Mouse (Mus musculus) heart, postnatal 0 days (tissue): ENCODE results near the gene Pradc1. TPM values are rescaled to one million over a fixed set of nuclear protein-coding genes. Genes with fewer than 3 reads are reported as not detected.

Experiments used
- ATAC-seq: fragments of 200-750 bp; cut with Nextera tagmentation; 2 replicates; pipeline ENCODE4 v1.8.0; 2017; ENCODE audit warnings: low read depth, moderate number of reproducible peaks, moderate library complexity; ENCODE audit not compliant: insufficient read depth
- DNase-seq: peaks from one replicate; pipeline ENCODE4 v3.0.0-alpha.2; 2016; ENCODE audit warnings: low spot score
- H3K27ac ChIP-seq: fragments of 300-500 bp; sonication (generic); 2 replicates; pipeline ENCODE4 v1.5.1; 2014; ENCODE audit warnings: low read depth, mild to moderate bottlenecking
- H3K27me3 ChIP-seq: fragments of 300-500 bp; sonication (generic); 2 replicates; pipeline ENCODE4 v1.6.1; 2014; ENCODE audit warnings: low read length, mixed read lengths; ENCODE audit not compliant: control insufficient read depth, insufficient read depth
- H3K36me3 ChIP-seq: fragments of 300-500 bp; sonication (generic); replicated peaks from 2 replicates; pipeline ENCODE4 v1.6.1; 2014; ENCODE audit warnings: low read length, mixed read lengths; ENCODE audit not compliant: control insufficient read depth, insufficient read depth
- H3K4me1 ChIP-seq: fragments of 300-500 bp; sonication (generic); 2 replicates; pipeline ENCODE4 v1.6.1; 2014; ENCODE audit warnings: antibody characterized with exemption; ENCODE audit not compliant: control insufficient read depth, insufficient read depth
- H3K4me2 ChIP-seq: fragments of 300-500 bp; sonication (generic); 2 replicates; pipeline ENCODE4 v1.6.1; 2014; ENCODE audit warnings: low read depth, mild to moderate bottlenecking, low read length, moderate library complexity
- H3K4me3 ChIP-seq: fragments of 300-500 bp; sonication (generic); 2 replicates; pipeline ENCODE4 v1.5.1; 2014; ENCODE audit warnings: low read depth, low read length
- H3K9ac ChIP-seq: fragments of 300-500 bp; sonication (generic); replicated peaks from 2 replicates; pipeline ENCODE4 v1.6.1; 2014; ENCODE audit warnings: low read depth, low read length, mixed read lengths
- H3K9me3 ChIP-seq: fragments of 300-500 bp; sonication (generic); replicated peaks from 2 replicates; pipeline ENCODE4 v1.6.1; 2016; ENCODE audit warnings: low read length; ENCODE audit not compliant: control insufficient read depth
- CTCF ChIP-seq: IDR thresholded peaks from 2 replicates; pipeline ENCODE4 v1.5.1; 2016; ENCODE audit warnings: antibody characterized with exemption, control low read depth, low read depth
- EP300 ChIP-seq: IDR thresholded peaks from 2 replicates; pipeline ENCODE4 v1.6.1; 2016; ENCODE audit warnings: antibody characterized with exemption, low read depth
- WGBS: fragments of 180-500 bp; shearing (Covaris S2); extraction: QIAGEN DNeasy Blood & Tissue Kit; methylation state at CpG from one replicate; pipeline ENCODE4 v1.1.7; 2014; 5-methylcytosine and 5-hydroxymethylcytosine counted together
- polyA plus RNA-seq: library from polyadenylated mRNA; unstranded; fragments of >200 nt; fragmentation: Nextera tagmentation; extraction: Ambion mirVana; gene quantifications from 2 replicates; pipeline ENCODE4 v1.2.1, GENCODE M21; 2015
- total RNA-seq: library from RNA; depleted of rRNA; stranded (reverse); fragments of >200 nt; gene quantifications from 2 replicates; pipeline ENCODE4 v1.2.3, GENCODE M21; 2014; ENCODE audit warnings: low replicate concordance

The Pradc1 gene
- total and polyA plus RNA-seq, 2 experiments from 2014 or later = 20.4 to 33.9 TPM

GRCm38 (mm10) chr6:85419150-85419549 is 32.6 kb downstream of the Pradc1 start:
- TF ChIP-seq CTCF (no peak), EP300 (no peak)
- Histone ChIP-seq H3K4me1 (no peaks in the 10 kb centered on the region), H3K4me2 (no peak overlapping the region), H3K9me3 (no peaks in the 10 kb centered on the region), H3K36me3 (no peaks in the 10 kb centered on the region), H3K27me3 (peaks cover 10% of the 10 kb centered on the region; the same call in 1 of the 2 replicates), H3K4me3 (no peak overlapping the region), H3K27ac (no peak overlapping the region), H3K9ac (no peak overlapping the region)
- 71% methylated on average over 2 of the region's 2 CpGs for WGBS
- DNase-seq = no peak
- no peak for ATAC-seq

- ATAC-seq (no peak), DNase-seq (no peak)
- Histone ChIP-seq H3K27me3 (no peaks in the 10 kb centered on the region), H3K4me1 (no peaks in the 10 kb centered on the region), H3K4me2 (no peak overlapping the region), H3K4me3 (no peak overlapping the region), H3K9ac (no peak overlapping the region), H3K9me3 (no peaks in the 10 kb centered on the region), H3K27ac (no peak overlapping the region), H3K36me3 (no peaks in the 10 kb centered on the region)
- WGBS = 49% methylated on average over 3 of the region's 3 CpGs
- TF ChIP-seq CTCF (no peak), EP300 (no peak)
These were observed 35.9 kb downstream of the Pradc1 start for GRCm38 (mm10) chr6:85415829-85416228.

- Histone ChIP-seq H3K27ac (no peak overlapping the region), H3K4me3 (no peak overlapping the region), H3K4me2 (no peak overlapping the region), H3K9me3 (no peaks in the 10 kb centered on the region), H3K9ac (no peak overlapping the region), H3K36me3 (no peaks in the 10 kb centered on the region), H3K4me1 (no peaks in the 10 kb centered on the region), H3K27me3 (peaks cover 36% of the 10 kb centered on the region)
- peak; percentile 73 for DNase-seq
- peak; percentile 88 for ATAC-seq
- 9% methylated on average over 13 of the region's 13 CpGs for WGBS
- TF ChIP-seq CTCF (peak; percentile 80), EP300 (no peak)
These were observed 40.9 kb downstream of the Pradc1 start for GRCm38 (mm10) chr6:85410771-85411273.

GRCm38 (mm10) chr6:85409003-85409402 is 42.8 kb downstream of the Pradc1 start:
- Histone ChIP-seq H3K36me3 (no peaks in the 10 kb centered on the region), H3K27ac (no peak overlapping the region), H3K9ac (no peak overlapping the region), H3K4me1 (no peaks in the 10 kb centered on the region), H3K9me3 (no peaks in the 10 kb centered on the region), H3K4me2 (peak overlapping the region; percentile 41), H3K4me3 (peak overlapping the region; percentile 24; the same call in 1 of the 2 replicates), H3K27me3 (peaks cover 36% of the 10 kb centered on the region)
- DNase-seq (no peak), ATAC-seq (no peak)
- WGBS = 5% methylated on average over 31 of the region's 31 CpGs
- TF ChIP-seq EP300 (no peak), CTCF (no peak)

GRCm38 (mm10) chr6:85403039-85403438 is 48.7 kb downstream of the Pradc1 start:
- no peaks in the 10 kb centered on the region for H3K4me1 ChIP-seq
- H3K4me2 ChIP-seq = no peak overlapping the region
- no peaks in the 10 kb centered on the region for H3K9me3 ChIP-seq
- peaks cover 11% of the 10 kb centered on the region for H3K27me3 ChIP-seq
- 72% methylated on average over 10 of the region's 10 CpGs for WGBS
- no peak overlapping the region for H3K4me3 ChIP-seq
- DNase-seq (no peak), ATAC-seq (no peak)
- TF ChIP-seq EP300 (no peak), CTCF (no peak)
- peak overlapping the region; percentile 65 for H3K27ac ChIP-seq
- no peak overlapping the region for H3K9ac ChIP-seq
- H3K36me3 ChIP-seq = no peaks in the 10 kb centered on the region

GRCm38 (mm10) chr6:85402613-85403012 is 49.2 kb downstream of the Pradc1 start:
- Histone ChIP-seq H3K9me3 (no peaks in the 10 kb centered on the region), H3K27me3 (peaks cover 7% of the 10 kb centered on the region), H3K27ac (peak overlapping the region; percentile 65), H3K4me1 (no peaks in the 10 kb centered on the region), H3K4me2 (no peak overlapping the region), H3K4me3 (no peak overlapping the region), H3K9ac (no peak overlapping the region), H3K36me3 (no peaks in the 10 kb centered on the region)
- no peak for TF ChIP-seq CTCF
- TF ChIP-seq EP300 = peak; percentile 69
- ATAC-seq = peak; percentile 73
- peak; percentile 43 for DNase-seq
- 40% methylated on average over 2 of the region's 2 CpGs for WGBS
